Mouse (Mus musculus) common myeloid progenitor, adult 5-6 weeks (primary cell): Measurements from ENCODE around the gene Midn. TPM values are rescaled to one million over a fixed set of nuclear protein-coding genes. Genes with fewer than 3 reads are reported as not detected.

ENCODE experiments used
- total RNA-seq: library from RNA; stranded (forward); fragments of 200-1000, 187-1606 nt; gene quantifications from 2 replicates; pipeline ENCODE4 v1.2.3, GENCODE M21; 2017

Midn gene
- total RNA-seq, 1 experiment from 2014 or later: 18.4 TPM

Other genes with a start within 250 kb of the Midn start
- gene Med16, start 239.3 kb upstream of the Midn start, total RNA-seq: 17.3 and 19.3 TPM in 2 replicates
- 7.0 and 11.2 TPM in 2 replicates for gene Gm26602, start 237.4 kb upstream of the Midn start, total RNA-seq
- gene Kiss1r, start 231.3 kb upstream of the Midn start, total RNA-seq: 0.73 TPM in 1 of 2 replicates, not detected in the other
- 38.4 and 50.7 TPM in 2 replicates for gene R3hdm4, start 227.1 kb upstream of the Midn start, total RNA-seq
- 11.5 and 16.0 TPM in 2 replicates for gene Arid3a, start 221.2 kb upstream of the Midn start, total RNA-seq
- gene Wdr18, start 188.1 kb upstream of the Midn start, total RNA-seq: 26.5 and 27.2 TPM in 2 replicates
- not detected in 2 replicates for gene Grin3b, start 177.6 kb upstream of the Midn start, total RNA-seq
- gene Tmem259, start 163.9 kb upstream of the Midn start, total RNA-seq: 44.8 and 56.7 TPM in 2 replicates
- gene Cnn2, start 159.7 kb upstream of the Midn start, total RNA-seq: 62.2 and 72.9 TPM in 2 replicates
- 10.7 and 15.5 TPM in 2 replicates for gene Abca7, start 151.8 kb upstream of the Midn start, total RNA-seq
- 85.6 and 106 TPM in 2 replicates for gene Arhgap45, start 131.6 kb upstream of the Midn start, total RNA-seq
- 145 and 146 TPM in 2 replicates for gene Polr2e, start 108.5 kb upstream of the Midn start, total RNA-seq
- gene Gpx4, start 101.1 kb upstream of the Midn start, total RNA-seq: 451 and 481 TPM in 2 replicates
- 16.2 and 22.3 TPM in 2 replicates for gene Sbno2, start 42.7 kb upstream of the Midn start, total RNA-seq
- gene Stk11, start 32.5 kb upstream of the Midn start, total RNA-seq: 102 and 139 TPM in 2 replicates
- gene Atp5d, start 9.6 kb upstream of the Midn start, total RNA-seq: 52.3 and 60.0 TPM in 2 replicates
- 0.41 and 0.73 TPM in 2 replicates for gene Cbarp, start 7.4 kb upstream of the Midn start, total RNA-seq
- 60.0 and 65.6 TPM in 2 replicates for gene Cirbp, start 17.7 kb downstream of the Midn start, total RNA-seq
- gene 1600002K03Rik, start 24.7 kb downstream of the Midn start, total RNA-seq: 7.8 and 15.6 TPM in 2 replicates
- not detected in 2 replicates for gene Efna2, start 31.2 kb downstream of the Midn start, total RNA-seq
- 38.9 and 41.9 TPM in 2 replicates for gene Mum1, start 78.2 kb downstream of the Midn start, total RNA-seq
- gene Ndufs7, start 100.8 kb downstream of the Midn start, total RNA-seq: 101 and 121 TPM in 2 replicates
- 2.9 and 3.3 TPM in 2 replicates for gene Gamt, start 112.7 kb downstream of the Midn start, total RNA-seq
- 188 and 242 TPM in 2 replicates for gene Dazap1, start 113.2 kb downstream of the Midn start, total RNA-seq
- gene Rps15, start 144.2 kb downstream of the Midn start, total RNA-seq: 3,325 and 3,530 TPM in 2 replicates
- gene Apc2, start 147.7 kb downstream of the Midn start, total RNA-seq: 0.05 and 0.10 TPM in 2 replicates
- gene 2310011J03Rik, start 172.3 kb downstream of the Midn start, total RNA-seq: 15.8 and 19.8 TPM in 2 replicates
- gene Pcsk4, start 181.2 kb downstream of the Midn start, total RNA-seq: 2.7 and 5.9 TPM in 2 replicates
- 2.9 and 3.6 TPM in 2 replicates for gene Reep6, start 181.7 kb downstream of the Midn start, total RNA-seq
- gene Adamtsl5, start 200.1 kb downstream of the Midn start, total RNA-seq: 0.10 and 0.64 TPM in 2 replicates
- 0.55 TPM in 1 of 2 replicates, not detected in the other for gene Plk5, start 208.2 kb downstream of the Midn start, total RNA-seq
- gene Mex3d, start 239.4 kb downstream of the Midn start, total RNA-seq: 9.5 and 14.3 TPM in 2 replicates